Mouse (Mus musculus) stomach, embryonic 14.5 days (tissue): ENCODE data around the gene Pecr. TPM values are rescaled to one million over a fixed set of nuclear protein-coding genes. Genes with fewer than 3 reads are reported as not detected.
A peak's percentile ranks its signal among the peaks of the same experiment; 100 is the strongest.

Experiments used
- ATAC-seq: fragments of 200-750 bp; cut with Nextera tagmentation; 2 replicates; pipeline ENCODE4 v1.8.0; 2017; ENCODE audit warnings: low read depth, moderate TSS enrichment; ENCODE audit not compliant: insufficient number of reproducible peaks, insufficient read depth, low FRiP score
- H3K27ac ChIP-seq: fragments of 300-500 bp; sonication (generic); 2 replicates; pipeline ENCODE4 v1.5.1; 2014; ENCODE audit warnings: mild to moderate bottlenecking, low read length, moderate library complexity, mixed read lengths
- H3K27me3 ChIP-seq: fragments of 300-500 bp; sonication (generic); 2 replicates; pipeline ENCODE4 v1.6.1; 2014; ENCODE audit warnings: low read length, control low read depth, mixed read lengths; ENCODE audit not compliant: control insufficient read depth, insufficient read depth
- H3K36me3 ChIP-seq: fragments of 300-500 bp; sonication (generic); 2 replicates; pipeline ENCODE4 v1.6.1; 2014; ENCODE audit warnings: mild to moderate bottlenecking, control low read depth, low read length, moderate library complexity, mixed read lengths; ENCODE audit not compliant: control insufficient read depth, insufficient read depth
- H3K4me1 ChIP-seq: fragments of 300-500 bp; sonication (generic); 2 replicates; pipeline ENCODE4 v1.6.1; 2014; ENCODE audit warnings: low read length, control low read depth, mixed read lengths; ENCODE audit not compliant: control insufficient read depth, insufficient read depth
- H3K4me2 ChIP-seq: fragments of 300-500 bp; sonication (generic); replicated peaks from 2 replicates; pipeline ENCODE4 v1.6.1; 2014; ENCODE audit warnings: low read depth, low read length, control low read depth
- H3K4me3 ChIP-seq: fragments of 300-500 bp; sonication (generic); 2 replicates; pipeline ENCODE4 v1.5.1; 2014; ENCODE audit warnings: low read depth, low read length, control low read depth
- H3K9ac ChIP-seq: fragments of 300-500 bp; sonication (generic); replicated peaks from 2 replicates; pipeline ENCODE4 v1.6.1; 2014; ENCODE audit warnings: low read depth, mild to moderate bottlenecking, control low read depth, low read length, moderate library complexity, mixed read lengths
- H3K9me3 ChIP-seq: fragments of 300-500 bp; sonication (generic); 2 replicates; pipeline ENCODE4 v1.6.1; 2016; ENCODE audit warnings: low read depth, low read length, control low read depth; ENCODE audit not compliant: control insufficient read depth
- WGBS: fragments of 180-500 bp; shearing (Covaris S2); extraction: QIAGEN DNeasy Blood & Tissue Kit; methylation state at CpG from one replicate; pipeline ENCODE4 v1.1.7; 2014; 5-methylcytosine and 5-hydroxymethylcytosine counted together
- polyA plus RNA-seq: library from polyadenylated mRNA; unstranded; fragments of >200 nt; fragmentation: Nextera tagmentation; extraction: Ambion mirVana; gene quantifications from 2 replicates; pipeline ENCODE4 v1.2.1, GENCODE M21; 2014

Pecr gene
- polyA plus RNA-seq, 1 experiment from 2014 or later: 35.7 TPM

DNA sequence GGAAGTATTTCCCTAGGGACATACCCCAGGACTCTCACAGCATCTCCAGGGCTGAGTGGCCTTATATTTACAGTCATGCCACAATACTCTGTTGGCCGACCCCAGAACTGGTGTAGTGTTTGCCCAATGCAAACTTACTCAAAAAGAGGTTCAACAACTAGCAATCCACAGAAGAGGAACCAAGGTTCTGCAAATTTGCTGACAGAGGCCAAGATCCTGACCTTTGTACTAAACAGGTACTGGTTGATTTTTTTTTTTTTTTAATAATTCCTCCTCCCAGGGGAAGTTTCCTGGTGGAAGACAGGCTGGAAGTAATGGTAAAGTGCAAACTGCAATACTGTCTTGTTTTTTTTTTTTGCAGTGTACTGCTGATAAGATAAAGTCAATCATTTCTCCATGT is 1.5 kb downstream of the Pecr start:
- 67% methylated on average over 1 of the region's 1 CpGs for WGBS

DNA sequence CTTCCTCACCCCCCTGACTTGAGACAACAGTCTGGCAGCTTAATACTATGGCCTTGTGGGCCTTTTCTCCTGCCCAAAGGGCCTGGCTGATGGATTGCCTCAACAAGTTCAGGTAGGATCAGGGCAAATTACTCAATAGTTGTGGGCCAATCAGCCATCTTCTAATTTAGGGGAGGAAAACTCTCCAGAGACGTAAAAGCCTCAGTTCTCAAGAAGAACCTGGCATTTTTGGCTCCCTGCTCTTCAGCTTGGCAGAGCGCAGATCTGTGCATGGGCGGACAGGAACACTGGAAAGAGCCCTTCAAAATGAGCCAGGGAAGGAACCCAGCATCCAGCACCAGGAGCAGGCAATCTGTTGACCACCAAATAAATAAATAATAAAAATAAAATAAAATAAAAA is 6.0 kb downstream of the Pecr start:
- 94% methylated on average over 3 of the region's 3 CpGs for WGBS
- Histone ChIP-seq H3K4me3 (no peak overlapping the region), H3K9me3 (no peaks in the 10 kb centered on the region), H3K36me3 (peaks cover 7% of the 10 kb centered on the region; the same call in 1 of the 2 replicates), H3K9ac (no peak overlapping the region), H3K27me3 (no peaks in the 10 kb centered on the region), H3K27ac (no peak overlapping the region), H3K4me2 (no peak overlapping the region), H3K4me1 (peaks cover 3% of the 10 kb centered on the region; the same call in 1 of the 2 replicates)
- ATAC-seq: no peak

More for the DNA sequence above, 1.5 kb downstream of the Pecr start:
- Histone ChIP-seq H3K9me3 (no peaks in the 10 kb centered on the region), H3K27ac (no peak overlapping the region), H3K4me3 (no peak overlapping the region), H3K36me3 (no peaks in the 10 kb centered on the region), H3K4me1 (peaks cover 3% of the 10 kb centered on the region; the same call in 1 of the 2 replicates), H3K4me2 (no peak overlapping the region), H3K27me3 (no peaks in the 10 kb centered on the region), H3K9ac (no peak overlapping the region)
- ATAC-seq: no peak

DNA sequence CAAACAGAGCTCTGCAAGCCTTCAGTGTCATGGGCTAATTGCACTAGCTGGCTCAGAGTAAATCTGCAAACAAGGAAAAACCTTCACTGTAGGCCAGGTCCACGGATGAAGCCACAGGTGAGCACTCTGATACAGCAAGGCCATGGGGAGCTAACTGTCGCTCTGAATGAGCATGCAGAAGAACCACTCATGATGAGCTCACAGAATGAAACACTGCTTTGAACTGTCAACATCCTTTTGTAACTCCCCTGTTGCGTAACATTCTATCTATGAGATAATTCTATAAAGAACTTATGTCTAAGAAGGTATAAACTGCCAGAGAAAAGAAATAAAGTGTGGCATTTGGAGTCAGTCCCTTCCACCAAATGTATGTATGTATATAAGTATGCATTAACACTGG is 21.0 kb downstream of the Pecr start:
- no peaks in the 10 kb centered on the region for H3K4me1 ChIP-seq
- H3K4me2 ChIP-seq: no peak overlapping the region
- H3K27ac ChIP-seq: no peak overlapping the region
- ATAC-seq: no peak
- no peak overlapping the region for H3K9ac ChIP-seq
- H3K27me3 ChIP-seq: no peaks in the 10 kb centered on the region
- no peaks in the 10 kb centered on the region for H3K9me3 ChIP-seq
- WGBS: 85% methylated on average over 3 of the region's 3 CpGs
- peaks cover 15% of the 10 kb centered on the region for H3K36me3 ChIP-seq
- no peak overlapping the region for H3K4me3 ChIP-seq

DNA sequence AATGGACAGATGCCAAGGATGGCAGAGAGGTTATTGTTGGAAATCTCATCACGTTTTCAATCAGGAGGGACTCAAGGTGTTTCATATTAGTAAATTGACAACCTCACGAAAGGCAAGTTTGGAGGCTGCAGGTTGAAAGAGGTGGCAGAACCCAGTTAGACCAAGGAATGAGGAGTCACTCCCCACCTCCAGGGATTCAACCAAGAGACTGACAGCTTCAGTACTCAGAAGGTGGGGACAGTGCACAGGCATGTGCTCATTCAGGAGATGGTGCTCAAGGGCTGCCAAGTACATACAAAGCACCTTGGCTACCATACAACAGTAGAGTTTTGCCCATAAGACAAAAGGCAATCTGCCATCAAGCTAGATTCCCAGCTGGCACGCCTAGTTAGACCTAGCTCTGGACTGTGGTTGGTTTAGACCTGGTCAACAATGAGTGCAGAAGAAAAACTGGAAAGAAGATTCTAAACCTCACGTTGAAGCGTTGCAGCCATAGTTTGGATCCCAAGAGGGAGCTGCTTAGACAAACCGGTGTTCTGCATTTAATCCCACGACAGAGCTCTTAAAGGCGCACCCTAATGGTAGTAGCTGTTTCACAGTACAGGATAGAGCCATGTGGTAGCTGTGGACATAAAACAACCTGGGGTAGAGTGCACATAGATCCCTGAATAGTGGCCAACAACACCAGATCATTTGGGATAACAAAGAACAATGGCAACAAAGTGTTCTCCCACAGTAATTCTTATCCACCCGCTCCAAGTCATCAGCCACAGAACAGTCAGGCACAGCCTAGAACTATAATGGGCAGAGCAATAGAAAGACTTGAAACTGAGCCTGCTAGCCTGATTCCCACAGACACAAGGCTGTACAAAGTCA is 27.5 kb downstream of the Pecr start:
- no peaks in the 10 kb centered on the region; the same call in 1 of the 2 replicates for H3K4me1 ChIP-seq
- H3K27ac ChIP-seq: no peak overlapping the region; the same call in 1 of the 2 replicates
- H3K4me3 ChIP-seq: no peak overlapping the region
- ATAC-seq: no peak
- no peaks in the 10 kb centered on the region for H3K27me3 ChIP-seq
- H3K9me3 ChIP-seq: no peaks in the 10 kb centered on the region
- H3K36me3 ChIP-seq: peaks cover 7% of the 10 kb centered on the region
- no peak overlapping the region for H3K9ac ChIP-seq
- 0 out of 2 replicates have a peak overlapping the region, but pooled peaks have one; percentile 60 for H3K4me2 ChIP-seq
- 81% methylated on average over 9 of the region's 9 CpGs for WGBS

DNA sequence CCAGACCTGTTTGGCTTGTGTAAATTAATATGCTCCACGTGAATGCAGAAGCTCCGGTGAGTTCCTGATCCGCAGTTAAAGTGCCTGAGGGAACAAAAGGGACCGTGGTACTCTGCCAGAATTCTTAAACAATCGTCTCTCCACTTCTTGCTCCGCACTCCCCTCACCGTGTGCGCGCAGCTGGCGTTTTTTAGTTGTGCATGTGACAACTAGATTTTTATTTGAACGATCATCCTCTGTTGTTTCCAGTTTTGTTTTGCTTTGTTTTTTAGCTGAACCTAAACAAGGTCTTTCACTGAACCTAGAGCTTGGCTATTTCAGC is 28.3 kb downstream of the Pecr start:
- no peak for ATAC-seq
- H3K9me3 ChIP-seq: no peaks in the 10 kb centered on the region
- 30% methylated on average over 11 of the region's 11 CpGs for WGBS
- no peak overlapping the region for H3K9ac ChIP-seq
- peak overlapping the region; percentile 60 for H3K4me2 ChIP-seq
- no peaks in the 10 kb centered on the region for H3K27me3 ChIP-seq
- no peak overlapping the region; the same call in 1 of the 2 replicates for H3K4me3 ChIP-seq
- peaks cover 3% of the 10 kb centered on the region; the same call in 1 of the 2 replicates for H3K36me3 ChIP-seq
- no peaks in the 10 kb centered on the region; the same call in 1 of the 2 replicates for H3K4me1 ChIP-seq
- H3K27ac ChIP-seq: peak overlapping the region; percentile 52; the same call in 1 of the 2 replicates

DNA sequence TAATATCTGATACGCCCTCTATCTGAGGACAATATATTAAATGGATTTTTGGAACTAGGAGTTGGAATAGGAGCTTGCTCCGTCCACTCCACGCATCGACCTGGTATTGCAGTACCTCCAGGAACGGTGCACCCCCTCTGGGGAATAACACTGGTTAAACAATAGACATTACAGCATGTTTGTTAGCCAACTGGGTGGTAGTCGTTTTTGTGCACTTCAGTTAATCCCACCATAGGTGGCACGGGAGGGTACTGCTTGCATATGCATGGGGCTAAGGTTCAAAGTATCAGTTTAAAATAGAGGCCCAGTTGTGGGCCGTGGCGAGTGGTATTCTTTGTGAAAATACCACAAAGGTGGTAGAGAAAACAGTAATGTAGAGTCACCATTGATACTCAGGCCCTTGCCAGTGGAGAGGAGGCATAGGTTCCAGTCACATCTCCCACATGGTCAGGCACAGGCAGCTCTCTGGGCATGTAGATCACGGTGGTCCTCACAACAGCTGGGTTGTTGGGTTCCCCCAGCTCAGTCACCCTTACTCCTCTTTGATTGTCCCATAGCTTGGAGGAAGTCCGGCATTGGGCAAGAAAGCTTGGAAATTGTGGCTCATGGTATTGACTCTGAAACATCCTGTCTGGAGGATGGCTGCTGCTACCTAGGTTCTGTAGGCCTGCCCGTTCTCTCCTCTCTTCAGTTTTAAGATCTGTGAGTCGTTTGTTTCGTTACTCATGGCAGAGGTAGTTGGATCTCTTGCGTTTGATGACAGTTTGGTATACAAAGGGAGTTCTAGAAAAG is 28.9 kb downstream of the Pecr start:
- Histone ChIP-seq H3K4me2 (peak overlapping the region; percentile 60), H3K27me3 (no peaks in the 10 kb centered on the region), H3K4me1 (no peaks in the 10 kb centered on the region; the same call in 1 of the 2 replicates), H3K9ac (peak overlapping the region; percentile 45; the same call in 1 of the 2 replicates), H3K27ac (peak overlapping the region; percentile 89), H3K9me3 (no peaks in the 10 kb centered on the region), H3K4me3 (peak overlapping the region; percentile 37), H3K36me3 (peaks cover 3% of the 10 kb centered on the region; the same call in 1 of the 2 replicates)
- ATAC-seq: peak; percentile 91
- 3% methylated on average over 15 of the region's 15 CpGs for WGBS

DNA sequence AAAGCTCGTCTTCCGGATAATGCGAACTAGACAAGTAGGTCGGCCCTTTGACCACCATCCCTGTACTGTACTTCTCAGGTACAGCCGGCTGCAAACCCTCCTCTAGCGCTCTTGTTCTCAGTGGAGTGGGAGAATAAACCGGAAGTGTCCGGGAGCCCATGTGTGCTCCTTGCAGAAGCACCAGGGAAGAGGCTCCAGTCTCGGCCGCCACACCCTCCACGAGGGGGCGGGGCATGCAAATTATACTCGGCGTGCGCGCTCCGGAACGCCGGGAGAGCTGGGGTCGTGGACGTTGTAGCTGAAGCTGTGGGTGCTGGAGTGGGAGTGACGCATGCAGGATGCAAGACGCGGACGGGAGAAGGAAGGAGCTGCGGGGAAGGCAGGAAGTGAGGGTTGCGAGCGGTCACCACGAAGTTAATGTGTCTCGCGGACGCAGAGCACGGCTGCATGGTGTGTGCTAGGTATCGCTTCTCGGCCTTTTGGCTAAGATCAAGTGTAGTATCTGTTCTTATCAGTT is 29.5 kb downstream of the Pecr start:
- WGBS: 1% methylated on average over 35 of the region's 35 CpGs
- Histone ChIP-seq H3K4me3 (peak overlapping the region; percentile 37), H3K4me1 (no peaks in the 10 kb centered on the region; the same call in 1 of the 2 replicates), H3K27me3 (no peaks in the 10 kb centered on the region), H3K27ac (peak overlapping the region; percentile 89), H3K9ac (peak overlapping the region; percentile 45), H3K9me3 (no peaks in the 10 kb centered on the region), H3K4me2 (peak overlapping the region; percentile 60), H3K36me3 (peaks cover 3% of the 10 kb centered on the region; the same call in 1 of the 2 replicates)
- ATAC-seq: peak; percentile 89

DNA sequence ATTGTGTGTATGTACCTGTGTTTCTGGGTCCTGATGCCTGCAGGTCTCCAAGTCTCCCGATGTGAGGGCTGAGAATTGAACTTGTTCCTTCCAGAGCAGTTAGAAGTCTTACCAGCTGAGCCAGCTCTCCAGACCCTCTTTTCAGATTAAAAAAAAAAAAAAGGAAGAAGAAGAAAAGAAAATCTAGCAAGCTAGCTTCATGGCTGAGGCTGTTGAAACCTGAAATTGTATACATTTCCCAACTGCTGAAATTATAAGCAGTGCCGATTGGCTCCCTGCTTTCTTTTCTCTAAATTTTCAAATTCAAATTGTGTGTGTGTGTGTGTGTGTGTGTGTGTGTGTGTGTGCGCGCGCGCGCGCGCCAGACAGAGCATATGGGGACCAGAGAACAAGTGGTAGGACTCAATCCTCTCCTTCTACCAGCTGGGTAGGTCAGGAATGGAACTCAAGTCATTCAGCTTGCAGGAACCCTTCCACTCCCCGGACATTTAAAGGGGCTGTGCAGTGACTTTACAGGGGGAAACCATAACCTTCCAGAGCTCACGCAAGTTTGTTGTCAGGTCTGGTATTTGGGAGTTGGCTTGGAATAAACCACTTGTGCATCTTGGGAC is 30.1 kb downstream of the Pecr start:
- H3K4me1 ChIP-seq: no peaks in the 10 kb centered on the region; the same call in 1 of the 2 replicates
- ATAC-seq: no peak
- H3K27ac ChIP-seq: peak overlapping the region; percentile 39; the same call in 1 of the 2 replicates
- H3K9me3 ChIP-seq: no peaks in the 10 kb centered on the region
- no peaks in the 10 kb centered on the region for H3K27me3 ChIP-seq
- H3K4me3 ChIP-seq: peak overlapping the region; percentile 37
- 32% methylated on average over 11 of the region's 11 CpGs for WGBS
- H3K4me2 ChIP-seq: peak overlapping the region; percentile 60
- H3K9ac ChIP-seq: no peak overlapping the region; the same call in 1 of the 2 replicates
- peaks cover 3% of the 10 kb centered on the region; the same call in 1 of the 2 replicates for H3K36me3 ChIP-seq
